Mouse (Mus musculus): ENCODE results near the gene Foxc1. TPM values are rescaled to one million over a fixed set of nuclear protein-coding genes. Genes with fewer than 3 reads are reported as not detected.

The Foxc1 gene
- polyA plus RNA-seq, 1 experiment from 2014 or later, result 5.0 TPM

DNA sequence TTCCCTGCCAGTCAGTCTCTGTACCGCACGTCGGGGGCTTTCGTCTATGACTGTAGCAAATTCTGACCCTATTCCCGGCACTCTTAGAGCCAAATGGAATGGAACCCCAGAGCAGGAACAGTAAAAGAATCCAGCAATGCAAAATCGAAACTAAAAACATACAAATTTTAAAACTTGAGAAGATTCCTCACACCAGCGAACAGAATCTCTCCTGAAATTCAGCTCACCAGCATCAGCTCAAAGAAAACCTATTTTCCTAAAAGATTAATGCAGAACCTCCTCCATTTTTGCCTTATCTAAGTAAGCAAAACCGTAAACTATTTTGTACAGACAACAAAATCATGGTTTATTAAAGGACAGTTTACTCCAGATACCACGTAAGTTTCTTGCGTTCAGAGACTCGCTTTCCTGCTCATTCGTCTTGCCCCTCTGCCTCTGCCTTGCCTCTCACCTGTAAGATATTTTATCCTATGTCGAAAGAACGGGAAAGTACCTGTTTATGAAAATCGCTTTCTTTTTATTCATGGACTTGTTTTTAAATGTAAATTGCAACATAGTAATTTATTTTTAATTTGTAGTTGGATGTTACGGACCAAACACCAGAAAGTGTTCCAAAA is 2.5 kb downstream of the Foxc1 start:
- no peak for ATAC-seq (replicated peaks; ENCODE audit: low FRiP score)
- WGBS, result 3% methylated on average over 16 of the region's 16 CpGs

DNA sequence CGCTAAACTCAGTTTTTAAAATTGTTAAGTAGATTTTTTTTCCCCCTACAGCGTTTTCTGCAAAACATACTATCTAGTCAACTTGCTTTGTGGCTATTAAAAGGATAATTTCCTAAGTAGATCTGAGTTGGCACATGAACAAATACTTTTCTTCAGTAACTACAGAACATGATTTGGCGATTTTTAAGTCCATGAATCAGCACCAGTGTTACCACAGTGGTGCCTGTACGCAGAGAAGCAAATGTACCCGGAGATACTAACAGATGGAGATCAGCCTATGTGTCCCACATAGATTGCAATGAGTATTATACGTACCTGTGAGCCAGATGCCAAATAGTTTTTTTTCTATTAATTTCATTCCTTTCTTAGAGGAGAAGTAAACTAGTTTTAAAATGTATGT is 3.3 kb downstream of the Foxc1 start:
- H3K9ac ChIP-seq (ENCODE audit: low read length), result no peak overlapping the region
- 8% methylated on average over 6 of the region's 6 CpGs for WGBS
- no peaks in the 10 kb centered on the region for H3K36me3 ChIP-seq (ENCODE audit: control insufficient read depth, insufficient read depth, low read length)
- no peak for DNase-seq (ENCODE audit: low spot score)
- peak overlapping the region; percentile 14; the same call in 1 of the 2 replicates for H3K4me3 ChIP-seq (ENCODE audit: low read depth, low read length)
- H3K27me3 ChIP-seq (ENCODE audit: control insufficient read depth, insufficient read depth, low read length), result peaks cover 84% of the 10 kb centered on the region
- H3K9me3 ChIP-seq (ENCODE audit: control insufficient read depth, low read length), result no peaks in the 10 kb centered on the region
- H3K4me1 ChIP-seq (replicated peaks; ENCODE audit: control insufficient read depth, insufficient read depth, low read length), result peaks cover 15% of the 10 kb centered on the region; the same call in 1 of the 2 replicates
- H3K27ac ChIP-seq (ENCODE audit: low read depth, low read length), result no peak overlapping the region
- no peak for ATAC-seq (replicated peaks; ENCODE audit: low FRiP score)
- no peak overlapping the region for H3K4me2 ChIP-seq (ENCODE audit: low read depth, low read length, severe bottlenecking)

More for the DNA sequence above, 2.5 kb downstream of the Foxc1 start:
- no peak for DNase-seq (ENCODE audit: low spot score)
- peaks cover 15% of the 10 kb centered on the region for H3K4me1 ChIP-seq (replicated peaks; ENCODE audit: control insufficient read depth, insufficient read depth, low read length)
- H3K9me3 ChIP-seq (ENCODE audit: control insufficient read depth, low read length), result no peaks in the 10 kb centered on the region
- peak overlapping the region; percentile 62 for H3K9ac ChIP-seq (ENCODE audit: low read length)
- H3K4me3 ChIP-seq (ENCODE audit: low read depth, low read length), result peak overlapping the region; percentile 48
- peaks cover 85% of the 10 kb centered on the region for H3K27me3 ChIP-seq (ENCODE audit: control insufficient read depth, insufficient read depth, low read length)
- H3K36me3 ChIP-seq (ENCODE audit: control insufficient read depth, insufficient read depth, low read length), result no peaks in the 10 kb centered on the region
- 0 out of 2 replicates have a peak overlapping the region, but pooled peaks have one; percentile 7 for H3K27ac ChIP-seq (ENCODE audit: low read depth, low read length)
- H3K4me2 ChIP-seq (ENCODE audit: low read depth, low read length, severe bottlenecking), result no peak overlapping the region

DNA sequence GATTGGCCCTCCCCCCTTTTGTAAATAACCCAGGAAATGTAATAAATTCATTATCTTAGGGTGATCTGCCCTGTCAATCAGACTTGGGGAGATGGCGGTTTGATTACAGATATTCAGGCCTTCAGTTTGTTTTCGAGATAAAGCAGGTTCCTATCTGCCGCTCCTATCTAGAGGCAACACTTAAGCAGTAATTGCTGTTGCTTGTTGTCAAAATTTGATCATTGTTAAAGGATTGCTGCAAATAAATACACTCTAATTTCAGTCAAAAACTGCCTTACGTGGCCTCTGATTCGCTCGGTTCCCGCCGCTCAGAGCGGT is 3.9 kb downstream of the Foxc1 start:
- H3K9ac ChIP-seq (ENCODE audit: low read length), result no peak overlapping the region
- peak overlapping the region; percentile 42; the same call in 1 of the 2 replicates for H3K4me2 ChIP-seq (ENCODE audit: low read depth, low read length, severe bottlenecking)
- H3K4me3 ChIP-seq (ENCODE audit: low read depth, low read length), result peak overlapping the region; percentile 33
- peaks cover 84% of the 10 kb centered on the region for H3K27me3 ChIP-seq (ENCODE audit: control insufficient read depth, insufficient read depth, low read length)
- H3K9me3 ChIP-seq (ENCODE audit: control insufficient read depth, low read length), result no peaks in the 10 kb centered on the region
- WGBS, result under 1% methylated on average over 9 of the region's 9 CpGs
- H3K36me3 ChIP-seq (ENCODE audit: control insufficient read depth, insufficient read depth, low read length), result no peaks in the 10 kb centered on the region
- DNase-seq (ENCODE audit: low spot score), result no peak
- H3K4me1 ChIP-seq (replicated peaks; ENCODE audit: control insufficient read depth, insufficient read depth, low read length), result peaks cover 15% of the 10 kb centered on the region; the same call in 1 of the 2 replicates
- H3K27ac ChIP-seq (ENCODE audit: low read depth, low read length), result no peak overlapping the region
- ATAC-seq (replicated peaks; ENCODE audit: low FRiP score), result no peak

DNA sequence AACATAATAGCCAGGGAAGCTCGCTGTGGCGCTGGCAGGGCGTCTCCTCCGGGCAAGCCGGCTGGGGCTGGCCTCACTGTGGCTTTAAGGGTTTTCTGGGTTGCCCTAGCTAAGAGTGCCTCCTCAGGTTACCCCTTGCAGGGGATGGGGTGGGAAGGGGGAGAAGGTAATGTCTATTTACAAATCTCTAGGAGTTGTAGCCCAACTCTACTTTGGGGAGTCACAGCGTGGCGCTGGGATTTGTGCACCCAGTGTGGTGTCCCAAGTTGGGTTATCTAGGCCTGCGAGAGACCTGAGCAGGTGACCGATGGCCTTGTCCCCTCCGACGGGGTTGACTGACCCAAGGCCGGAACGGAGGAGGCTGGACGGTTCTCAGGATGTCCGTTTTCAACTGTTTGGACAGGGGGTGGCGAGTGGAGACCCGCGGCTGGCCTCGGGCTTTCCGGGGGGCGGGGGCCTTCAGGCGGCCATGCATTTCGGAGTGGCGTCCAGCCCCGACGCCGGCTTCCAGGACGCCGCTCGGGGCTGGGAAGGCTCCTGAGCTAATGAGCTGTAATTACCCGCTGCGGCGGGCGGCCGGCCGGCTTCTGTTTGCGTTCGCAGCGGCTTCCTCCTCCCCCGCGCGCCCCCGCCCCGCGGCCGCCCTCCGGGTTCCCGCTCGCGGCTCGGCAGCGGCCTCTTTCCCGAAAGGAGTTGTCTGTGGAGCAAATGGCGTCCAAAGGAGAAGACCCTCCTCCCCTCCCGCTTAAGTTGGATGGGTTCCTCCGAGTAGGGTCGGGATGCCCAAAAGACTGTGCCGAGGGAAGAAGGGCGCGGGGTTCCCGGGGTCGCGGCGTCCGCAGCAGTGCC is 4.5 kb downstream of the Foxc1 start:
- H3K4me2 ChIP-seq (ENCODE audit: low read depth, low read length, severe bottlenecking), result peak overlapping the region; percentile 42
- H3K27me3 ChIP-seq (ENCODE audit: control insufficient read depth, insufficient read depth, low read length), result peaks cover 84% of the 10 kb centered on the region
- DNase-seq (ENCODE audit: low spot score) (peak; percentile 73), ATAC-seq (replicated peaks; ENCODE audit: low FRiP score) (0 out of 2 replicates have a peak, but pooled peaks have one; percentile 11)
- H3K27ac ChIP-seq (ENCODE audit: low read depth, low read length), result peak overlapping the region; percentile 3; the same call in 1 of the 2 replicates
- peaks cover 17% of the 10 kb centered on the region; the same call in 1 of the 2 replicates for H3K4me1 ChIP-seq (replicated peaks; ENCODE audit: control insufficient read depth, insufficient read depth, low read length)
- H3K9ac ChIP-seq (ENCODE audit: low read length), result peak overlapping the region; percentile 48
- WGBS, result under 1% methylated on average over 61 of the region's 65 CpGs
- no peaks in the 10 kb centered on the region for H3K9me3 ChIP-seq (ENCODE audit: control insufficient read depth, low read length)
- H3K36me3 ChIP-seq (ENCODE audit: control insufficient read depth, insufficient read depth, low read length), result no peaks in the 10 kb centered on the region
- H3K4me3 ChIP-seq (ENCODE audit: low read depth, low read length), result peak overlapping the region; percentile 33

DNA sequence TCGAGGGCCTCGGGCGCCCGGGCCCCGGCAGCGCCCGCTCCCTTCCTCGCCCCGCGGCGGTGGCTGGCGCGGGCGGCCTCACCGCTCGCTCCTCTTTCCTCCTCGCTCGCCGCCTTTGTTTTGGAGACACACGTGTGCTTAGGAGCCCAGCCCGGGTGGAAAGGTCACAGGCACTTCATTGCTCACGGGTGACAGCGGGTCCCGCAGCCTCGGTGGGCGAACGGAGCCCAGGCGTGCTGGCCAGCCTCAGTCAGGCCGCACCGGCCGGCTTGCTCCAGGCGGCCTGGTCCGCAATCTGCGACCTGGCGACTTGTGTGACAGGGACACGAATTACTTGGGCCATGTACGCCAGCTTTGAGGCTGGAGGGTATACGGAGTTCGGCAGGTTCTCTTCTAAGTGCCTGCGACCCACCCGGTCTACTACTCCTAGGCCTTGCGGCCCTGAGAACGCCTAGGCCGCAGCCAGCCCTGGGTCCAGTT is 5.1 kb downstream of the Foxc1 start:
- Histone ChIP-seq H3K4me1 (replicated peaks; ENCODE audit: control insufficient read depth, insufficient read depth, low read length) (peaks cover 15% of the 10 kb centered on the region; the same call in 1 of the 2 replicates), H3K4me3 (ENCODE audit: low read depth, low read length) (peak overlapping the region; percentile 33), H3K9me3 (ENCODE audit: control insufficient read depth, low read length) (no peaks in the 10 kb centered on the region), H3K27ac (ENCODE audit: low read depth, low read length) (peak overlapping the region; percentile 3; the same call in 1 of the 2 replicates), H3K9ac (ENCODE audit: low read length) (peak overlapping the region; percentile 48), H3K27me3 (ENCODE audit: control insufficient read depth, insufficient read depth, low read length) (peaks cover 84% of the 10 kb centered on the region), H3K36me3 (ENCODE audit: control insufficient read depth, insufficient read depth, low read length) (no peaks in the 10 kb centered on the region), H3K4me2 (ENCODE audit: low read depth, low read length, severe bottlenecking) (peak overlapping the region; percentile 42)
- ATAC-seq (replicated peaks; ENCODE audit: low FRiP score), result 0 out of 2 replicates have a peak, but pooled peaks have one; percentile 9
- 1% methylated on average over 42 of the region's 44 CpGs for WGBS
- DNase-seq (ENCODE audit: low spot score), result peak; percentile 70

DNA sequence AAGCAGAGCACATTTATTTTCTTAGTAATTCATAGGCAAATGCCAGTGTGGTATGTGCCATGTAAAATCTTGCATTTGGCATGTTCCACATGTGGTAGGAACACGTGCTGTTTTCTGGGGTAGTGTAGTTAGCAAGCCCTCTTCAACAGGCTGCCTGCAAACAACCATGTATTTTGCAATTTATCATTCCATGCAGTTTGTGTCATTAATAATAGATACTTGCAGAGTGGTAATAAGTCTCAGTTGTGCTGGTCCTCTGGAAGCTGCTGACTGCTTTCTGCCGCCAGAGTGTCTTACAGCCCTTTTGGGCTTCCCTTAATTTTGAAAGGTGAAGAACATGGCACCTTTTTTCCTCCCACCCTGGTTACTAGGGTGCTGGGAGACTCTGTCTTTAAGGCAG is 6.3 kb downstream of the Foxc1 start:
- H3K27ac ChIP-seq (ENCODE audit: low read depth, low read length), result no peak overlapping the region
- peaks cover 11% of the 10 kb centered on the region; the same call in 1 of the 2 replicates for H3K4me1 ChIP-seq (replicated peaks; ENCODE audit: control insufficient read depth, insufficient read depth, low read length)
- peaks cover 74% of the 10 kb centered on the region for H3K27me3 ChIP-seq (ENCODE audit: control insufficient read depth, insufficient read depth, low read length)
- no peak overlapping the region for H3K4me3 ChIP-seq (ENCODE audit: low read depth, low read length)
- no peak for ATAC-seq (replicated peaks; ENCODE audit: low FRiP score)
- 43% methylated on average over 2 of the region's 2 CpGs for WGBS
- H3K9me3 ChIP-seq (ENCODE audit: control insufficient read depth, low read length), result no peaks in the 10 kb centered on the region
- no peaks in the 10 kb centered on the region for H3K36me3 ChIP-seq (ENCODE audit: control insufficient read depth, insufficient read depth, low read length)
- peak; percentile 28 for DNase-seq (ENCODE audit: low spot score)
- peak overlapping the region; percentile 15; the same call in 1 of the 2 replicates for H3K4me2 ChIP-seq (ENCODE audit: low read depth, low read length, severe bottlenecking)
- no peak overlapping the region for H3K9ac ChIP-seq (ENCODE audit: low read length)

DNA sequence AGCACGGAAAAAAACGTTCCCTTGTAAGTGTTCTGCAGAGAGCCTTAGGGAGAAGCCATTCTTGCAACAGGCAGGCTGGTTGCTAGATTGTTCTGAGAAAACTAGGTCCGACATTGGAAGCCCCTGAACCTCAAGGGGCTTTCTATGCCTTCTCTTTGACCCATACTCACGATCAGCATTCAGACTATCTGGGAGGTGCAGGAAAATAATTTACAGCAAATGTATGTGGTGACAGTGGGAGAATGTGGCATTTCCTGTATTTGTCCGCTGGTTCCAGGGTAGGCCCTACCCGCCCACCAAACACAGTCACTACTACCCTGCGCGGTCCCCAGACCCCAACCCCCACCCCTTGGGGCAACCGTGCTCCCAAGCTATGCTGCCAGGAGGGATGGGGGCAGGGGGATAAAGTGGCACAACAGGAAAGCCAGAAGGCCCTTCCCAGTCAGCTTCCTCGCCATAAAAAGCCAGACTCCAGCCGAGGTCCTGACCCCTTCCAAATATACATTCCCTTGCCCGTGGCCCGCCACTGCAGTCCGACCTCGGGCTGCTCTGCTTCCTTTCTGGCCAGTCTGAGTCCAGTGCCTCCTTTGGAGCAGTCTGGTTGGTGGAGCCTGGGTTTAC is 9.1 kb downstream of the Foxc1 start:
- Histone ChIP-seq H3K27me3 (ENCODE audit: control insufficient read depth, insufficient read depth, low read length) (peaks cover 72% of the 10 kb centered on the region), H3K9ac (ENCODE audit: low read length) (no peak overlapping the region), H3K4me1 (replicated peaks; ENCODE audit: control insufficient read depth, insufficient read depth, low read length) (peaks cover 7% of the 10 kb centered on the region; the same call in 1 of the 2 replicates), H3K9me3 (ENCODE audit: control insufficient read depth, low read length) (no peaks in the 10 kb centered on the region), H3K27ac (ENCODE audit: low read depth, low read length) (no peak overlapping the region), H3K36me3 (ENCODE audit: control insufficient read depth, insufficient read depth, low read length) (no peaks in the 10 kb centered on the region), H3K4me3 (ENCODE audit: low read depth, low read length) (no peak overlapping the region), H3K4me2 (ENCODE audit: low read depth, low read length, severe bottlenecking) (no peak overlapping the region)
- WGBS, result 16% methylated on average over 15 of the region's 15 CpGs
- DNase-seq (ENCODE audit: low spot score) (peak; percentile 55), ATAC-seq (replicated peaks; ENCODE audit: low FRiP score) (no peak)

DNA sequence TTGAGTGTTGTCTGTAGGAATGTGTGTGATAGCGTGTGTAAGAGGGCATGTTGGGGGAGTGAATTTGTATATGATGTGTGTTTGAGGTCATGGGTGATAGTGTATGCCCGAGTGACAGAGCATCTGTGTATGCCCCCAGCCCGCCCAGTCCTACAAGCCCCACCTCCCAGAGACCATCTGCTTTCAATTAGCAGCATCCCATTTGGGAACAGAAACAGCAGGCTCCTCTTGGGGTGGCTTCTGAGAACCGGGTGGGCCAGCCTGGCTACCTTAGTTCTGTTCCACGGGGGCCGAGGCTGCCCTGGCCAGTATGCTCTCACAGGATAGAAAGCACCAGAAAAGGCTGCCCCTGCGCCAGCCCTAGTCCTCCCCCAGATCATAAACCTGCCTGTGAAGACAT is 11.9 kb downstream of the Foxc1 start:
- Histone ChIP-seq H3K4me2 (ENCODE audit: low read depth, low read length, severe bottlenecking) (no peak overlapping the region), H3K36me3 (ENCODE audit: control insufficient read depth, insufficient read depth, low read length) (no peaks in the 10 kb centered on the region), H3K9ac (ENCODE audit: low read length) (no peak overlapping the region), H3K27ac (ENCODE audit: low read depth, low read length) (no peak overlapping the region), H3K4me3 (ENCODE audit: low read depth, low read length) (no peak overlapping the region), H3K9me3 (ENCODE audit: control insufficient read depth, low read length) (no peaks in the 10 kb centered on the region), H3K4me1 (replicated peaks; ENCODE audit: control insufficient read depth, insufficient read depth, low read length) (0 out of 2 replicates have a peak, but pooled peaks cover 2% of the 10 kb centered on the region), H3K27me3 (ENCODE audit: control insufficient read depth, insufficient read depth, low read length) (peaks cover 49% of the 10 kb centered on the region)
- DNase-seq (ENCODE audit: low spot score) (peak; percentile 49), ATAC-seq (replicated peaks; ENCODE audit: low FRiP score) (no peak)
- WGBS, result 60% methylated on average over 7 of the region's 7 CpGs

Measured in forebrain, embryonic 11.5 days (tissue).